Mouse (Mus musculus) ES-E14 (cell line): ENCODE data around the gene Aldh1a1.

Experiments used
- CHD2 ChIP-seq: IDR thresholded peaks from 2 replicates; pipeline ENCODE4 v1.6.1; 2014; ENCODE audit warnings: mild to moderate bottlenecking, low read depth, low read length, inconsistent platforms
- ZC3H11A ChIP-seq: IDR thresholded peaks from 2 replicates; pipeline ENCODE4 v1.6.1; 2012; ENCODE audit warnings: low read depth, mild to moderate bottlenecking, inconsistent platforms, low read length, borderline replicate concordance

- TF ChIP-seq ZC3H11A (no peak), CHD2 (no peak)
Observed at GRCm38 (mm10) chr19:20622434-20622833, 129.9 kb downstream of the Aldh1a1 start.
